Mouse (Mus musculus) liver, embryonic 11.5 days (tissue): ENCODE measurements around the gene Pccb. TPM values are rescaled to one million over a fixed set of nuclear protein-coding genes. Genes with fewer than 3 reads are reported as not detected.

ENCODE experiments used
- ATAC-seq: fragments of 200-750 bp; cut with Nextera tagmentation; replicated peaks from 2 replicates; pipeline ENCODE4 v1.8.0; 2017; ENCODE audit warnings: moderate number of reproducible peaks, mild to moderate bottlenecking, moderate TSS enrichment, moderate library complexity; ENCODE audit not compliant: low FRiP score
- DNase-seq: peaks from one replicate; pipeline ENCODE4 v3.0.0-alpha.2; 2017; ENCODE audit warnings: low spot score
- H3K27ac ChIP-seq: fragments of 300-500 bp; sonication (generic); 2 replicates; pipeline ENCODE4 v1.5.1; 2014; ENCODE audit warnings: mild to moderate bottlenecking, low read depth, low read length, control low read depth
- H3K27me3 ChIP-seq: fragments of 300-500 bp; sonication (generic); replicated peaks from 2 replicates; pipeline ENCODE4 v1.6.1; 2014; ENCODE audit warnings: low read length, mixed read lengths; ENCODE audit not compliant: control insufficient read depth, insufficient read depth
- H3K36me3 ChIP-seq: fragments of 300-500 bp; sonication (generic); 2 replicates; pipeline ENCODE4 v1.6.1; 2014; ENCODE audit warnings: mild to moderate bottlenecking, low read length, moderate library complexity, mixed read lengths; ENCODE audit not compliant: control insufficient read depth, insufficient read depth
- H3K4me1 ChIP-seq: fragments of 300-500 bp; sonication (generic); replicated peaks from 2 replicates; pipeline ENCODE4 v1.6.1; 2014; ENCODE audit warnings: low read length, mixed read lengths; ENCODE audit not compliant: control insufficient read depth, insufficient read depth
- H3K4me2 ChIP-seq: fragments of 300-500 bp; sonication (generic); 2 replicates; pipeline ENCODE4 v1.6.1; 2014; ENCODE audit warnings: mild to moderate bottlenecking, control low read depth, moderate library complexity
- H3K4me3 ChIP-seq: fragments of 300-500 bp; sonication (generic); 2 replicates; pipeline ENCODE4 v1.5.1; 2014; ENCODE audit warnings: low read depth, low read length, control low read depth
- H3K9ac ChIP-seq: fragments of 300-500 bp; sonication (generic); 2 replicates; pipeline ENCODE4 v1.6.1; 2014; ENCODE audit warnings: low read depth, low read length, control low read depth
- H3K9me3 ChIP-seq: fragments of 300-500 bp; sonication (generic); 2 replicates; pipeline ENCODE4 v1.6.1; 2016; ENCODE audit warnings: low read length, inconsistent platforms, mixed read lengths; ENCODE audit not compliant: control insufficient read depth
- WGBS: fragments of 180-500 bp; shearing (Covaris S2); extraction: QIAGEN DNeasy Blood & Tissue Kit; methylation state at CpG from one replicate; pipeline ENCODE4 v1.1.7; 2014; 5-methylcytosine and 5-hydroxymethylcytosine counted together
- polyA plus RNA-seq: library from polyadenylated mRNA; unstranded; fragments of >200 nt; fragmentation: Nextera tagmentation; extraction: Ambion mirVana; gene quantifications from 2 replicates; pipeline ENCODE4 v1.2.1, GENCODE M21; 2014

The Pccb gene
- polyA plus RNA-seq, 1 experiment from 2014 or later = 8.7 TPM

- Histone ChIP-seq H3K4me1 (no peaks in the 10 kb centered on the region), H3K36me3 (0 out of 2 replicates have a peak, but pooled peaks cover 3% of the 10 kb centered on the region), H3K9ac (no peak overlapping the region), H3K4me3 (no peak overlapping the region), H3K27ac (no peak overlapping the region), H3K27me3 (no peaks in the 10 kb centered on the region), H3K4me2 (no peak overlapping the region), H3K9me3 (peaks cover 7% of the 10 kb centered on the region)
- DNase-seq (no peak), ATAC-seq (no peak)
- 83% methylated on average over 5 of the region's 5 CpGs for WGBS
Observed at GRCm38 (mm10) chr9:101003302-101003701, 31.4 kb downstream of the Pccb start.

GRCm38 (mm10) chr9:101002841-101003240, 31.9 kb downstream of the Pccb start:
- ATAC-seq (no peak), DNase-seq (no peak)
- 83% methylated on average over 8 of the region's 8 CpGs for WGBS
- H3K36me3 ChIP-seq = 0 out of 2 replicates have a peak, but pooled peaks cover 3% of the 10 kb centered on the region
- peaks cover 7% of the 10 kb centered on the region for H3K9me3 ChIP-seq
- H3K27ac ChIP-seq = no peak overlapping the region
- H3K4me2 ChIP-seq = no peak overlapping the region
- no peak overlapping the region for H3K9ac ChIP-seq
- H3K4me3 ChIP-seq = no peak overlapping the region
- H3K4me1 ChIP-seq = no peaks in the 10 kb centered on the region
- no peaks in the 10 kb centered on the region for H3K27me3 ChIP-seq

GRCm38 (mm10) chr9:101002053-101002452, 32.6 kb downstream of the Pccb start:
- DNase-seq (no peak), ATAC-seq (no peak)
- Histone ChIP-seq H3K36me3 (0 out of 2 replicates have a peak, but pooled peaks cover 3% of the 10 kb centered on the region), H3K4me3 (no peak overlapping the region), H3K9me3 (peaks cover 7% of the 10 kb centered on the region), H3K27me3 (no peaks in the 10 kb centered on the region), H3K4me2 (no peak overlapping the region), H3K4me1 (no peaks in the 10 kb centered on the region), H3K9ac (no peak overlapping the region), H3K27ac (no peak overlapping the region)
- WGBS = 89% methylated on average over 4 of the region's 4 CpGs

GRCm38 (mm10) chr9:100997138-100997537, 37.6 kb downstream of the Pccb start:
- no peak; the same call in 1 of the 2 replicates for ATAC-seq
- 69% methylated on average over 2 of the region's 2 CpGs for WGBS

GRCm38 (mm10) chr9:100993937-100994336, 40.8 kb downstream of the Pccb start:
- Histone ChIP-seq H3K36me3 (peaks cover 3% of the 10 kb centered on the region; the same call in 1 of the 2 replicates), H3K27me3 (no peaks in the 10 kb centered on the region)
- WGBS = 81% methylated on average over 4 of the region's 4 CpGs

More at GRCm38 (mm10) chr9:100997138-100997537, 37.6 kb downstream of the Pccb start:
- Histone ChIP-seq H3K27ac (no peak overlapping the region), H3K9me3 (no peaks in the 10 kb centered on the region), H3K4me3 (no peak overlapping the region), H3K9ac (no peak overlapping the region), H3K4me2 (no peak overlapping the region), H3K4me1 (no peaks in the 10 kb centered on the region), H3K36me3 (peaks cover 3% of the 10 kb centered on the region; the same call in 1 of the 2 replicates), H3K27me3 (no peaks in the 10 kb centered on the region)
- DNase-seq = no peak

GRCm38 (mm10) chr9:100992191-100992590, 42.5 kb downstream of the Pccb start:
- DNase-seq (no peak), ATAC-seq (no peak)
- no peak overlapping the region for H3K27ac ChIP-seq
- H3K36me3 ChIP-seq = no peaks in the 10 kb centered on the region; the same call in 1 of the 2 replicates
- no peak overlapping the region for H3K9ac ChIP-seq
- H3K4me1 ChIP-seq = no peaks in the 10 kb centered on the region
- WGBS = 91% methylated on average over 2 of the region's 2 CpGs
- no peaks in the 10 kb centered on the region for H3K27me3 ChIP-seq
- H3K4me2 ChIP-seq = no peak overlapping the region
- H3K9me3 ChIP-seq = peaks cover 8% of the 10 kb centered on the region
- no peak overlapping the region for H3K4me3 ChIP-seq

More at GRCm38 (mm10) chr9:100993937-100994336, 40.8 kb downstream of the Pccb start:
- ATAC-seq = no peak
- peaks cover 5% of the 10 kb centered on the region for H3K9me3 ChIP-seq
- H3K27ac ChIP-seq = no peak overlapping the region
- H3K9ac ChIP-seq = no peak overlapping the region
- H3K4me3 ChIP-seq = no peak overlapping the region
- H3K4me2 ChIP-seq = no peak overlapping the region
- no peaks in the 10 kb centered on the region for H3K4me1 ChIP-seq
- no peak for DNase-seq

- DNase-seq (no peak), ATAC-seq (no peak)
- Histone ChIP-seq H3K27ac (no peak overlapping the region), H3K9me3 (peaks cover 8% of the 10 kb centered on the region), H3K4me1 (no peaks in the 10 kb centered on the region), H3K9ac (no peak overlapping the region), H3K4me3 (no peak overlapping the region), H3K27me3 (no peaks in the 10 kb centered on the region), H3K4me2 (no peak overlapping the region), H3K36me3 (no peaks in the 10 kb centered on the region; the same call in 1 of the 2 replicates)
- 93% methylated on average over 2 of the region's 2 CpGs for WGBS
Observed at GRCm38 (mm10) chr9:100991321-100991720, 43.4 kb downstream of the Pccb start.

- Histone ChIP-seq H3K4me3 (no peak overlapping the region), H3K36me3 (no peaks in the 10 kb centered on the region; the same call in 1 of the 2 replicates), H3K4me2 (no peak overlapping the region), H3K4me1 (no peaks in the 10 kb centered on the region), H3K27me3 (no peaks in the 10 kb centered on the region), H3K9me3 (peaks cover 8% of the 10 kb centered on the region), H3K27ac (no peak overlapping the region), H3K9ac (no peak overlapping the region)
- DNase-seq = no peak
- ATAC-seq = no peak
- WGBS = 86% methylated on average over 5 of the region's 5 CpGs
Observed at GRCm38 (mm10) chr9:100990609-100991008, 44.1 kb downstream of the Pccb start.

- Histone ChIP-seq H3K4me1 (no peaks in the 10 kb centered on the region), H3K9ac (no peak overlapping the region), H3K27me3 (no peaks in the 10 kb centered on the region), H3K4me2 (no peak overlapping the region), H3K9me3 (peaks cover 8% of the 10 kb centered on the region), H3K27ac (no peak overlapping the region), H3K4me3 (no peak overlapping the region), H3K36me3 (peaks cover 3% of the 10 kb centered on the region; the same call in 1 of the 2 replicates)
- WGBS = 76% methylated on average over 3 of the region's 3 CpGs
- ATAC-seq (peak; percentile 51; the same call in 1 of the 2 replicates), DNase-seq (no peak)
Observed at GRCm38 (mm10) chr9:100987850-100988249, 46.8 kb downstream of the Pccb start.
